Comparison of ENCODE assay signal across 16 mouse cellular contexts in genomic region chr2:12970049-12970724, GRCm38 (mm10). TPM values are rescaled to one million over a fixed set of nuclear protein-coding genes. Genes with fewer than 3 reads are reported as not detected.
DNase-seq lines count a peak whose midpoint lies in the region; ATAC-seq lines count a peak whose summit lies in the region.
"Had no signal": no experiment of that assay in that cellular context is flagged by ENCODE, and none has a peak within 500 bp of the region (broad histone marks: within the 10 kb centered on the region; RNA-seq: fewer than 3 reads in every experiment).

No protein-coding gene starts in this region.

- no peak for ATAC-seq in embryonic facial prominence, embryonic 11.5 days (replicated peaks; ENCODE audit: insufficient number of reproducible peaks, low FRiP score, low TSS enrichment, low read depth)
- ATAC-seq in midbrain, embryonic 13.5 days: peak; percentile 71; the same call in 1 of the 2 replicates
- peak; percentile 97 for ATAC-seq in forebrain, embryonic 16.5 days
- peak; percentile 56; the same call in 1 of the 2 replicates for ATAC-seq in neural tube, embryonic 14.5 days (ENCODE audit: low read depth)
- no peak for ATAC-seq in kidney, embryonic 16.5 days (ENCODE audit: low FRiP score, low TSS enrichment)
- ATAC-seq: midbrain, embryonic 16.5 days had no signal

- no peaks in the 10 kb centered on the region for H3K27me3 ChIP-seq in embryonic facial prominence, embryonic 11.5 days (ENCODE audit: control insufficient read depth, insufficient read depth, low read length)
- H3K27me3 ChIP-seq in embryonic facial prominence, embryonic 10.5 days (replicated peaks; ENCODE audit: low read depth, poor library complexity, severe bottlenecking): no peaks in the 10 kb centered on the region
- H3K27me3 ChIP-seq in midbrain, embryonic 13.5 days: no peaks in the 10 kb centered on the region
- no peaks in the 10 kb centered on the region for H3K27me3 ChIP-seq in midbrain, embryonic 10.5 days (ENCODE audit: low read depth, poor library complexity, severe bottlenecking)
- H3K27me3 ChIP-seq in forebrain, embryonic 16.5 days (replicated peaks; ENCODE audit: control insufficient read depth, insufficient read depth, low read length): no peaks in the 10 kb centered on the region
- H3K27me3 ChIP-seq in neural tube, embryonic 14.5 days (ENCODE audit: control insufficient read depth, insufficient read depth, low read length): no peaks in the 10 kb centered on the region
- no peaks in the 10 kb centered on the region for H3K27me3 ChIP-seq in kidney, embryonic 16.5 days (ENCODE audit: insufficient read depth, low read length)
- H3K27me3 ChIP-seq: embryonic facial prominence, embryonic 15.5 days had no signal

- DNase-seq in embryonic facial prominence, embryonic 11.5 days (ENCODE audit: low spot score): peak; percentile 5
- DNase-seq in embryonic facial prominence, embryonic 10.5 days (ENCODE audit: low spot score): no peak
- DNase-seq in midbrain, embryonic 10.5 days (ENCODE audit: low spot score): no peak
- no peak for DNase-seq in heart, postnatal 14 days
- DNase-seq: heart, postnatal 36 days; kidney, adult 11 months had no signal

- H3K9ac ChIP-seq in embryonic facial prominence, embryonic 11.5 days (replicated peaks; ENCODE audit: low read length): no peak overlapping the region
- H3K9ac ChIP-seq in midbrain, embryonic 13.5 days (replicated peaks): no peak overlapping the region
- H3K9ac ChIP-seq in forebrain, embryonic 16.5 days (replicated peaks; ENCODE audit: low read depth, low read length): no peak overlapping the region
- no peak overlapping the region for H3K9ac ChIP-seq in neural tube, embryonic 14.5 days (replicated peaks; ENCODE audit: low read depth, low read length)
- no peak overlapping the region for H3K9ac ChIP-seq in kidney, embryonic 16.5 days (replicated peaks; ENCODE audit: low read length)
- H3K9ac ChIP-seq: embryonic facial prominence, embryonic 15.5 days had no signal

- H3K27ac ChIP-seq in embryonic facial prominence, embryonic 11.5 days (replicated peaks; ENCODE audit: low read depth, low read length): no peak overlapping the region
- H3K27ac ChIP-seq in embryonic facial prominence, embryonic 10.5 days (replicated peaks): no peak overlapping the region
- no peak overlapping the region for H3K27ac ChIP-seq in midbrain, embryonic 13.5 days
- H3K27ac ChIP-seq in midbrain, embryonic 10.5 days (replicated peaks): no peak overlapping the region
- no peak overlapping the region for H3K27ac ChIP-seq in forebrain, embryonic 16.5 days (ENCODE audit: low read length)
- H3K27ac ChIP-seq in neural tube, embryonic 14.5 days (ENCODE audit: low read depth, low read length): no peak overlapping the region
- H3K27ac ChIP-seq in kidney, embryonic 16.5 days (ENCODE audit: low read length): no peak overlapping the region
- H3K27ac ChIP-seq: embryonic facial prominence, embryonic 15.5 days; heart, embryonic 10.5 days; layer of hippocampus, adult 2 months had no signal

- H3K9me3 ChIP-seq in embryonic facial prominence, embryonic 11.5 days (replicated peaks; ENCODE audit: control insufficient read depth, low read length): no peaks in the 10 kb centered on the region
- no peaks in the 10 kb centered on the region for H3K9me3 ChIP-seq in embryonic facial prominence, embryonic 10.5 days
- H3K9me3 ChIP-seq in midbrain, embryonic 13.5 days: no peaks in the 10 kb centered on the region
- H3K9me3 ChIP-seq in midbrain, embryonic 10.5 days (replicated peaks): no peaks in the 10 kb centered on the region
- H3K9me3 ChIP-seq in forebrain, embryonic 16.5 days (ENCODE audit: control insufficient read depth, low read length): no peaks in the 10 kb centered on the region
- H3K9me3 ChIP-seq in neural tube, embryonic 14.5 days (ENCODE audit: control insufficient read depth, low read length): no peaks in the 10 kb centered on the region
- no peaks in the 10 kb centered on the region for H3K9me3 ChIP-seq in kidney, embryonic 16.5 days (ENCODE audit: low read length)
- H3K9me3 ChIP-seq: embryonic facial prominence, embryonic 15.5 days; heart, embryonic 10.5 days had no signal

- no peaks in the 10 kb centered on the region for H3K4me1 ChIP-seq in embryonic facial prominence, embryonic 11.5 days (ENCODE audit: control insufficient read depth, insufficient read depth, low read length)
- no peaks in the 10 kb centered on the region for H3K4me1 ChIP-seq in embryonic facial prominence, embryonic 10.5 days
- peaks cover 4% of the 10 kb centered on the region; the same call in 1 of the 2 replicates for H3K4me1 ChIP-seq in midbrain, embryonic 13.5 days (replicated peaks)
- H3K4me1 ChIP-seq in midbrain, embryonic 10.5 days: peaks cover 3% of the 10 kb centered on the region; the same call in 1 of the 2 replicates
- peaks cover 2% of the 10 kb centered on the region; the same call in 1 of the 2 replicates for H3K4me1 ChIP-seq in forebrain, embryonic 16.5 days (replicated peaks; ENCODE audit: control insufficient read depth, insufficient read depth, low read length)
- no peaks in the 10 kb centered on the region for H3K4me1 ChIP-seq in neural tube, embryonic 14.5 days (ENCODE audit: control insufficient read depth, insufficient read depth, low read length)
- no peaks in the 10 kb centered on the region for H3K4me1 ChIP-seq in kidney, embryonic 16.5 days (ENCODE audit: insufficient read depth, low read length)
- H3K4me1 ChIP-seq: embryonic facial prominence, embryonic 15.5 days; heart, embryonic 10.5 days had no signal

- intact Hi-C loops in heart, postnatal 14 days (cut with DNase I): no loop called here

- H3K36me3 ChIP-seq in embryonic facial prominence, embryonic 11.5 days (replicated peaks; ENCODE audit: control insufficient read depth, insufficient read depth, low read depth, low read length): no peaks in the 10 kb centered on the region
- no peaks in the 10 kb centered on the region for H3K36me3 ChIP-seq in embryonic facial prominence, embryonic 10.5 days (replicated peaks)
- H3K36me3 ChIP-seq in midbrain, embryonic 13.5 days: no peaks in the 10 kb centered on the region
- H3K36me3 ChIP-seq in midbrain, embryonic 10.5 days: no peaks in the 10 kb centered on the region
- H3K36me3 ChIP-seq in forebrain, embryonic 16.5 days (ENCODE audit: control insufficient read depth, insufficient read depth): no peaks in the 10 kb centered on the region
- H3K36me3 ChIP-seq in neural tube, embryonic 14.5 days (ENCODE audit: control insufficient read depth, insufficient read depth, low read length): no peaks in the 10 kb centered on the region
- no peaks in the 10 kb centered on the region for H3K36me3 ChIP-seq in kidney, embryonic 16.5 days (ENCODE audit: insufficient read depth, low read length)
- H3K36me3 ChIP-seq: embryonic facial prominence, embryonic 15.5 days; heart, embryonic 10.5 days had no signal

- no peak overlapping the region for H3K4me2 ChIP-seq in embryonic facial prominence, embryonic 11.5 days (ENCODE audit: low read depth, low read length)
- no peak overlapping the region for H3K4me2 ChIP-seq in midbrain, embryonic 13.5 days (replicated peaks)
- no peak overlapping the region for H3K4me2 ChIP-seq in forebrain, embryonic 16.5 days (ENCODE audit: low read length)
- no peak overlapping the region for H3K4me2 ChIP-seq in neural tube, embryonic 14.5 days (ENCODE audit: low read depth, low read length)
- H3K4me2 ChIP-seq in kidney, embryonic 16.5 days (replicated peaks; ENCODE audit: low read depth, low read length): no peak overlapping the region
- H3K4me2 ChIP-seq: embryonic facial prominence, embryonic 15.5 days had no signal

- WGBS in embryonic facial prominence, embryonic 11.5 days: 68% methylated on average over 12 of the region's 12 CpGs
- WGBS in embryonic facial prominence, embryonic 10.5 days: 71% methylated on average over 12 of the region's 12 CpGs
- 49% methylated on average over 12 of the region's 12 CpGs for WGBS in midbrain, embryonic 13.5 days
- 80% methylated on average over 12 of the region's 12 CpGs for WGBS in midbrain, embryonic 10.5 days
- 7% methylated on average over 12 of the region's 12 CpGs for WGBS in forebrain, embryonic 16.5 days
- WGBS in neural tube, embryonic 14.5 days: 48% methylated on average over 12 of the region's 12 CpGs
- 78% methylated on average over 12 of the region's 12 CpGs for WGBS in kidney, embryonic 16.5 days

- no peak overlapping the region for H3K4me3 ChIP-seq in embryonic facial prominence, embryonic 11.5 days (ENCODE audit: low read depth, low read length)
- H3K4me3 ChIP-seq in embryonic facial prominence, embryonic 10.5 days: no peak overlapping the region
- H3K4me3 ChIP-seq in midbrain, embryonic 13.5 days (replicated peaks): no peak overlapping the region
- no peak overlapping the region for H3K4me3 ChIP-seq in midbrain, embryonic 10.5 days
- H3K4me3 ChIP-seq in forebrain, embryonic 16.5 days (replicated peaks; ENCODE audit: low read length): no peak overlapping the region
- H3K4me3 ChIP-seq in neural tube, embryonic 14.5 days (ENCODE audit: low read depth, low read length): no peak overlapping the region
- H3K4me3 ChIP-seq in kidney, embryonic 16.5 days (ENCODE audit: low read length): no peak overlapping the region
- H3K4me3 ChIP-seq: embryonic facial prominence, embryonic 15.5 days; heart, embryonic 10.5 days; layer of hippocampus, adult 2 months had no signal

RNA-seq across cellular contexts. Expression of gene C1ql3, which starts 41.4 kb away (rescaled TPM):
- polyA plus RNA-seq in embryonic facial prominence, embryonic 11.5 days (2014; fragmentation: Nextera tagmentation; extraction: Ambion mirVana): 1.2 and 2.2 TPM in 2 replicates
- polyA plus RNA-seq in embryonic facial prominence, embryonic 10.5 days (2016; fragmentation: Nextera tagmentation; extraction: Ambion mirVana): 0.71 and 1.6 TPM in 2 replicates
- 1.3 and 2.2 TPM in 2 replicates for polyA plus RNA-seq in midbrain, embryonic 13.5 days (2015; fragmentation: Nextera tagmentation; extraction: Ambion mirVana)
- 0.51 and 0.72 TPM in 2 replicates for polyA plus RNA-seq in midbrain, embryonic 10.5 days (2016; fragmentation: Nextera tagmentation; extraction: Ambion mirVana)
- 1.5 and 1.7 TPM in 2 replicates for polyA plus RNA-seq in forebrain, embryonic 16.5 days (2015; fragmentation: Nextera tagmentation; extraction: Ambion mirVana)
- 3.8 and 6.4 TPM in 2 replicates for polyA plus RNA-seq in neural tube, embryonic 14.5 days (2014; fragmentation: Nextera tagmentation; extraction: Ambion mirVana)
- 1.1 and 1.7 TPM in 2 replicates for polyA plus RNA-seq in kidney, embryonic 16.5 days (2015; fragmentation: Nextera tagmentation; extraction: Ambion mirVana)
- not detected for total RNA-seq in heart, postnatal 14 days (2021)
- total RNA-seq: adrenal gland, adult 18-20 months; heart, postnatal 36 days; neutrophil, adult 5-6 weeks had no signal

RNA-seq across cellular contexts. Expression of gene Pter, which starts 46.3 kb away (rescaled TPM):
- 12.2 TPM in 2 replicates for polyA plus RNA-seq in embryonic facial prominence, embryonic 11.5 days (2014; fragmentation: Nextera tagmentation; extraction: Ambion mirVana)
- 16.1 and 17.7 TPM in 2 replicates for polyA plus RNA-seq in embryonic facial prominence, embryonic 10.5 days (2016; fragmentation: Nextera tagmentation; extraction: Ambion mirVana)
- 4.1 and 5.6 TPM in 2 replicates for polyA plus RNA-seq in midbrain, embryonic 13.5 days (2015; fragmentation: Nextera tagmentation; extraction: Ambion mirVana)
- 11.3 and 15.8 TPM in 2 replicates for polyA plus RNA-seq in midbrain, embryonic 10.5 days (2016; fragmentation: Nextera tagmentation; extraction: Ambion mirVana)
- polyA plus RNA-seq in forebrain, embryonic 16.5 days (2015; fragmentation: Nextera tagmentation; extraction: Ambion mirVana): 6.5 and 8.6 TPM in 2 replicates
- polyA plus RNA-seq in neural tube, embryonic 14.5 days (2014; fragmentation: Nextera tagmentation; extraction: Ambion mirVana): 6.8 and 7.5 TPM in 2 replicates
- polyA plus RNA-seq in kidney, embryonic 16.5 days (2015; fragmentation: Nextera tagmentation; extraction: Ambion mirVana): 73.7 and 75.5 TPM in 2 replicates
- 1 to 10 TPM; 5.1 to 5.8 TPM for total RNA-seq in heart, postnatal 14 days (2021)
- total RNA-seq: neutrophil, adult 5-6 weeks had no signal

Comparison
In these comparisons a context has a peak if more than half of its experiments do, and no peak if none do; other contexts are left out.
1. ATAC-seq: peak in midbrain, embryonic 13.5 days (single experiment), forebrain, embryonic 16.5 days (single experiment) and neural tube, embryonic 14.5 days (single experiment); none in embryonic facial prominence, embryonic 11.5 days (single experiment) and kidney, embryonic 16.5 days (single experiment).